Mouse (Mus musculus) splenic B cell, adult 2 months (primary cell): ENCODE measurements around the gene Gm1527.
"Not testable (repeated sequence)": the region's sequence is repeated elsewhere in the genome, so short reads cannot be mapped to it uniquely, and the experiment has no call there.

Experiments used
- DNase-seq: peaks from one replicate; pipeline ENCODE4 v3.0.0-alpha.2; 2011; ENCODE audit warnings: low read depth, low spot score
- H3K27me3 ChIP-seq: 2 replicates; pipeline ENCODE4 v1.6.1; 2012; ENCODE audit warnings: mild to moderate bottlenecking, low read length, moderate library complexity, mixed read lengths; ENCODE audit not compliant: control insufficient read depth, poor library complexity, insufficient read depth, severe bottlenecking
- H3K36me3 ChIP-seq: 2 replicates; pipeline ENCODE4 v1.6.1; 2012; ENCODE audit warnings: mild to moderate bottlenecking, low read length, moderate library complexity, mixed read lengths; ENCODE audit not compliant: control insufficient read depth, poor library complexity, insufficient read depth, severe bottlenecking

Gene Gm1527

GRCm38 (mm10) chr3:28892317-28892716 lies at the start of gene Gm1527:
TSS of gene Gm1527 (plus strand) at chr3:28892617.
- no peak for DNase-seq
- H3K36me3 ChIP-seq = no peaks in the 10 kb centered on the region
- no peaks in the 10 kb centered on the region for H3K27me3 ChIP-seq

- no peaks in the 10 kb centered on the region for H3K36me3 ChIP-seq
- DNase-seq = no peak
- no peaks in the 10 kb centered on the region for H3K27me3 ChIP-seq
Observed at GRCm38 (mm10) chr3:28843231-28843630, 49.2 kb upstream of the Gm1527 start.

GRCm38 (mm10) chr3:28847115-28847514 lies 45.3 kb upstream of the Gm1527 start:
- no peak for DNase-seq

GRCm38 (mm10) chr3:28852174-28852573 lies 40.2 kb upstream of the Gm1527 start:
- not testable (repeated sequence) for H3K27me3 ChIP-seq, H3K36me3 ChIP-seq, DNase-seq

More at GRCm38 (mm10) chr3:28847115-28847514, 45.3 kb upstream of the Gm1527 start:
- Histone ChIP-seq H3K36me3 (no peaks in the 10 kb centered on the region), H3K27me3 (no peaks in the 10 kb centered on the region)

- DNase-seq, H3K36me3 ChIP-seq, H3K27me3 ChIP-seq: not testable (repeated sequence)
Observed at GRCm38 (mm10) chr3:28859630-28860392, 32.6 kb upstream of the Gm1527 start.

GRCm38 (mm10) chr3:28896966-28897365 lies 4.5 kb downstream of the Gm1527 start:
- H3K27me3 ChIP-seq, H3K36me3 ChIP-seq, DNase-seq: not testable (repeated sequence)

GRCm38 (mm10) chr3:28965931-28966330 lies 73.5 kb downstream of the Gm1527 start:
- no peaks in the 10 kb centered on the region for H3K36me3 ChIP-seq
- DNase-seq = no peak
- H3K27me3 ChIP-seq = no peaks in the 10 kb centered on the region

GRCm38 (mm10) chr3:28968851-28969250 lies 76.4 kb downstream of the Gm1527 start:
- peak; percentile 35 for DNase-seq
- Histone ChIP-seq H3K27me3 (no peaks in the 10 kb centered on the region), H3K36me3 (no peaks in the 10 kb centered on the region)
